Mouse (Mus musculus) embryo, embryonic 10 days (tissue): ENCODE measurements at regions not wholly inside any gene's neighbourhood (a gene's known extent, or its start where the extent isn't known, plus 50 kb on each side); places are given as distances from the start of the nearest gene placed in this dataset.

Source experiments
- DNase-seq: peaks from one replicate; pipeline ENCODE4 v3.0.0-alpha.2; 2015; ENCODE audit warnings: low spot score

- DNase-seq = no peak
Measured at GRCm38 (mm10) chr5:53329591-53329990, 62.7 kb downstream of the Smim20 start.

- no peak for DNase-seq
Measured at GRCm38 (mm10) chr5:53336704-53337103, 69.8 kb downstream of the Smim20 start.

- DNase-seq = no peak
Measured at GRCm38 (mm10) chr5:53337816-53338215, 70.9 kb downstream of the Smim20 start.

- DNase-seq = no peak
Measured at GRCm38 (mm10) chr5:53345164-53345563, 78.3 kb downstream of the Smim20 start.

GRCm38 (mm10) chr5:53346028-53346427, 79.1 kb downstream of the Smim20 start:
- no peak for DNase-seq

- DNase-seq = no peak
Measured at GRCm38 (mm10) chr5:53346756-53347155, 79.9 kb downstream of the Smim20 start.

GRCm38 (mm10) chr5:53352852-53353251, 86.0 kb downstream of the Smim20 start:
- DNase-seq = no peak

GRCm38 (mm10) chr5:53354296-53354695, 87.4 kb downstream of the Smim20 start:
- no peak for DNase-seq

GRCm38 (mm10) chr5:53355069-53355468, 88.2 kb downstream of the Smim20 start:
- peak; percentile 88 for DNase-seq

GRCm38 (mm10) chr5:53357086-53357608, 90.3 kb downstream of the Smim20 start:
- DNase-seq = no peak

GRCm38 (mm10) chr5:53358181-53358580, 91.3 kb downstream of the Smim20 start:
- no peak for DNase-seq

- no peak for DNase-seq
Measured at GRCm38 (mm10) chr5:53359887-53360286, 93.0 kb downstream of the Smim20 start.

- DNase-seq = no peak
Measured at GRCm38 (mm10) chr5:53361295-53361694, 94.4 kb downstream of the Smim20 start.

- DNase-seq = no peak
Measured at GRCm38 (mm10) chr5:53363898-53364297, 97.0 kb downstream of the Smim20 start.

GRCm38 (mm10) chr5:53366882-53367561, 98.9 kb upstream of the Rbpj start:
- no peak for DNase-seq

GRCm38 (mm10) chr5:53370272-53370671, 95.7 kb upstream of the Rbpj start:
- DNase-seq = no peak

- no peak for DNase-seq
Measured at GRCm38 (mm10) chr5:53371638-53372037, 94.3 kb upstream of the Rbpj start.

- DNase-seq = no peak
Measured at GRCm38 (mm10) chr5:53373315-53373714, 92.6 kb upstream of the Rbpj start.

- DNase-seq = peak; percentile 35
Measured at GRCm38 (mm10) chr5:53376856-53377255, 89.1 kb upstream of the Rbpj start.

GRCm38 (mm10) chr5:53377698-53378097, 88.3 kb upstream of the Rbpj start:
- peak; percentile 9 for DNase-seq

- no peak for DNase-seq
Measured at GRCm38 (mm10) chr5:53378106-53378505, 87.8 kb upstream of the Rbpj start.

GRCm38 (mm10) chr5:53378599-53378998, 87.4 kb upstream of the Rbpj start:
- no peak for DNase-seq

GRCm38 (mm10) chr5:53379612-53380011, 86.3 kb upstream of the Rbpj start:
- peak; percentile 48 for DNase-seq

GRCm38 (mm10) chr5:53380203-53380602, 85.7 kb upstream of the Rbpj start:
- no peak for DNase-seq
